Mouse (Mus musculus) limb, embryonic 11.5 days (tissue): ENCODE results near the gene Pole2. TPM values are rescaled to one million over a fixed set of nuclear protein-coding genes. Genes with fewer than 3 reads are reported as not detected.
A peak's percentile ranks its signal among the peaks of the same experiment; 100 is the strongest.

ENCODE experiments used
- ATAC-seq: fragments of 200-750 bp; cut with Nextera tagmentation; 2 replicates; pipeline ENCODE4 v1.8.0; 2017; ENCODE audit warnings: low read depth; ENCODE audit not compliant: insufficient number of reproducible peaks, low FRiP score, low TSS enrichment
- DNase-seq: peaks from one replicate; pipeline ENCODE4 v3.0.0-alpha.2; 2015; ENCODE audit warnings: low spot score
- H3K27ac ChIP-seq: fragments of 300-500 bp; sonication (generic); replicated peaks from 2 replicates; pipeline ENCODE4 v1.5.1; 2014; ENCODE audit warnings: low read depth, mild to moderate bottlenecking, low read length
- H3K27me3 ChIP-seq: fragments of 300-500 bp; sonication (generic); 2 replicates; pipeline ENCODE4 v1.6.1; 2014; ENCODE audit warnings: mild to moderate bottlenecking, low read length, mixed read lengths; ENCODE audit not compliant: control insufficient read depth, insufficient read depth
- H3K36me3 ChIP-seq: fragments of 300-500 bp; sonication (generic); 2 replicates; pipeline ENCODE4 v1.6.1; 2014; ENCODE audit warnings: mild to moderate bottlenecking, low read length, moderate library complexity, mixed read lengths; ENCODE audit not compliant: control insufficient read depth, insufficient read depth
- H3K4me1 ChIP-seq: fragments of 300-500 bp; sonication (generic); 2 replicates; pipeline ENCODE4 v1.6.1; 2014; ENCODE audit warnings: low read length, mixed read lengths; ENCODE audit not compliant: control insufficient read depth, insufficient read depth
- H3K4me2 ChIP-seq: fragments of 300-500 bp; sonication (generic); 2 replicates; pipeline ENCODE4 v1.6.1; 2014; ENCODE audit warnings: low read depth, mild to moderate bottlenecking, moderate library complexity; ENCODE audit not compliant: severe bottlenecking
- H3K4me3 ChIP-seq: fragments of 300-500 bp; sonication (generic); 2 replicates; pipeline ENCODE4 v1.5.1; 2014; ENCODE audit warnings: low read depth, low read length
- H3K9ac ChIP-seq: fragments of 300-500 bp; sonication (generic); 2 replicates; pipeline ENCODE4 v1.6.1; 2014; ENCODE audit warnings: mild to moderate bottlenecking, low read length
- H3K9me3 ChIP-seq: fragments of 300-500 bp; sonication (generic); 2 replicates; pipeline ENCODE4 v1.6.1; 2016; ENCODE audit warnings: low read length; ENCODE audit not compliant: control insufficient read depth
- WGBS: fragments of 180-500 bp; shearing (Covaris S2); extraction: QIAGEN DNeasy Blood & Tissue Kit; methylation state at CpG from one replicate; pipeline ENCODE4 v1.1.7; 2014; 5-methylcytosine and 5-hydroxymethylcytosine counted together
- polyA plus RNA-seq: library from polyadenylated mRNA; unstranded; fragments of >200 nt; fragmentation: Nextera tagmentation; extraction: Ambion mirVana; gene quantifications from 2 replicates; pipeline ENCODE4 v1.2.1, GENCODE M21; 2014

Gene Pole2
- polyA plus RNA-seq, 1 experiment from 2014 or later, result 32.7 TPM

DNA sequence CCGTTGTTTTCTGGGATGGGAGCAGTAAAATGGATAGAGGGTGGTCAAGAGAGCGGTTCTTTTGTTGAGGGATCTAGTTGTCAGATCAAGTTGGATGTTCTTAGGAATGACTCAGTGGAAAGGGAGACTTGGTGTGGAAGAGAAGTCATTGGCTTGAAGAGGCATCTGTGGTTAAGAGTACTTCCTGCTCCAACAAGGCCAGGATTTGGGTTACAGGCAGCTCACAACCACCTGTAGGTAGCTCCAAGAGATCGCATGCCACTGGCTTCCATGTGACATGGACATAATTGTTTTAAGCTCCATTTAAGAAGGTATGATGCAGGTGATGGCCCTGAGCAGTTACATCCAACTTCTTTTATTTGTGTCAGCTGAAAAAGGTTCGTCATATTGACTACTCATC, 21.8 kb upstream of the Pole2 start:
- no peaks in the 10 kb centered on the region for H3K36me3 ChIP-seq
- H3K4me1 ChIP-seq, result no peaks in the 10 kb centered on the region
- H3K9ac ChIP-seq, result no peak overlapping the region
- ATAC-seq (no peak), DNase-seq (no peak)
- no peaks in the 10 kb centered on the region for H3K27me3 ChIP-seq
- no peaks in the 10 kb centered on the region for H3K9me3 ChIP-seq
- H3K4me2 ChIP-seq, result no peak overlapping the region
- H3K4me3 ChIP-seq, result no peak overlapping the region
- H3K27ac ChIP-seq, result no peak overlapping the region
- WGBS, result 88% methylated on average over 4 of the region's 4 CpGs

DNA sequence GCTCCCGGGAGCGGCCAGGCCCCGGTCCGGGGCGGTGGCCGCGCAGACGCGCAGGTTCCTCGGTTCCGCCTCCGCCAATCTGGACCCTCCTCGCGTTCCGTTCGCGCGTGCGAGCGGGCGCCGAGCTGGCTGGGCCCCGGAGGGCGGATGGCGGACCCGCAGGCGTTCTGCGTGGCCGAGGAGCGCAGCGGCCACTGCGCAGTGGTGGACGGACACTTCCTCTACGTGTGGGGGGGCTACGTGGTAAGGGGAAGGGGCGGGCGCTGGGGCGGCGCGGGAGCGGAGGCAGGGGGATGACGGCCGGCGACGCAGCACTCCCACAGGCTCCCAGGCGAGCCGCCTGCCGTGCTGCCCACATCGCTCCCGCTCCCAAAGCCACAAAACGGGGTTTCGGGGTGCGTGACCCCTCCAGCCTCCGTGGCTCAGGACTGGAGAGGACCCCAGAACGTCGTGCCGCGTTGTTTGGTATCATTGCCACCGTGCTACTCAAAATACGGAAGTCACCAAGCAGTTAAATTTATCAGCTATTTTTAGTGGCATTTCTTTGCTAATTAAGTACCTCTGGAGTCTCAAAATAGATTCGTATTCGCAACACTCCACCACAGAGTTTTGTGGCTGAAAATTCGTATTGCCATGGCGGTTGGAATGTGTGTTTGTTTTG, 13.9 kb upstream of the Pole2 start:
- peak; percentile 87 for ATAC-seq
- under 1% methylated on average over 60 of the region's 64 CpGs for WGBS
- DNase-seq, result peak; percentile 80

DNA sequence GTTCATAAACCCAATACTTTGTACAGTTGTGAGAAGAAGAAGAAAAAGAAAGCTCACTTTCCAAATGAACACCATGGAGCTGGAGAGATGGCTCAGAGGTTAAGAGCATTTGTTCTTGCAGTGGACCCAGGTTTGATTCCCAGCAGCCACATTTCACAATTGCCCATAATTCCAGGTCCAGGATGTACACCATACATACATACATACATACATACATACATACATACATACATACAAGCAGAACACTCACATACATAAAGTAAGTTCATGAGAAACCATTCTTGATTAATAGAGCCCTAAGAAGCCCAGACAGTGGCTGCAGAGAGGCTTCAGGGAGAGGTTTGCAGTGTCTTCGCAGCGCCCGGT, 13.4 kb upstream of the Pole2 start:
- DNase-seq (peak; percentile 29), ATAC-seq (peak; percentile 19; the same call in 1 of the 2 replicates)
- peak overlapping the region; percentile 66 for H3K4me2 ChIP-seq
- peak overlapping the region; percentile 61; the same call in 1 of the 2 replicates for H3K27ac ChIP-seq
- H3K4me3 ChIP-seq, result peak overlapping the region; percentile 73
- no peaks in the 10 kb centered on the region for H3K36me3 ChIP-seq
- H3K9me3 ChIP-seq, result no peaks in the 10 kb centered on the region
- H3K27me3 ChIP-seq, result no peaks in the 10 kb centered on the region
- H3K9ac ChIP-seq, result peak overlapping the region; percentile 88
- no peaks in the 10 kb centered on the region for H3K4me1 ChIP-seq
- WGBS, result 0% methylated on average over 3 of the region's 3 CpGs

More for the DNA sequence above, 13.9 kb upstream of the Pole2 start:
- Histone ChIP-seq H3K9me3 (no peaks in the 10 kb centered on the region), H3K9ac (peak overlapping the region; percentile 88), H3K27me3 (no peaks in the 10 kb centered on the region), H3K36me3 (no peaks in the 10 kb centered on the region), H3K27ac (peak overlapping the region; percentile 61; the same call in 1 of the 2 replicates), H3K4me2 (peak overlapping the region; percentile 66), H3K4me3 (peak overlapping the region; percentile 73), H3K4me1 (no peaks in the 10 kb centered on the region)

DNA sequence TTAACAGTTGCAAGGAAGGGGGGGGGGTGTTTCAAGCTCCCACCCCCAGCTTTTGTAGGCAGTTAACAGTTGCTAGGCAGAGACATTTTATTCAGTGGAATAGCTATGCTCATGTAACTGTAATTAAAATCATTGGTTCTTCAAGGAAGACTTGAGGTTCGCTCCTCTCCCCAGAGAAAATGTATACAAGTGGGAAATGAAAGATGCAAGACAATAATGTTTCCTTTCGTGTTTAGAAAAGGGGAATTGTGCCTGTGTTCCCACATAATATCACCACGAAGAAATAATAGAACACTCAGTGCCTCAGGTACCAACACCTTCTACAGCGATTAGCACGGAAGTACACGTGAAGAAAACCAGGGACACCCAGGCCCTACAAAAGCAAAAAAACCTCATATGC, 12.9 kb upstream of the Pole2 start, which contains the start of gene Klhdc1:
TSS of gene Klhdc1 (plus strand) at position 301 of the 400 bp plus-strand sequence.
- DNase-seq (no peak), ATAC-seq (no peak)
- no peaks in the 10 kb centered on the region for H3K4me1 ChIP-seq
- H3K27me3 ChIP-seq, result no peaks in the 10 kb centered on the region
- H3K4me3 ChIP-seq, result peak within 1 kb of the TSS; percentile 73
- no peaks in the 10 kb centered on the region for H3K9me3 ChIP-seq
- H3K27ac ChIP-seq, result peak within 1 kb of the TSS; percentile 61; the same call in 1 of the 2 replicates
- 65% methylated on average over 6 of the region's 6 CpGs for WGBS
- peak within 1 kb of the TSS; percentile 66 for H3K4me2 ChIP-seq
- peak within 1 kb of the TSS; percentile 88 for H3K9ac ChIP-seq
- H3K36me3 ChIP-seq, result no peaks in the 10 kb centered on the region

DNA sequence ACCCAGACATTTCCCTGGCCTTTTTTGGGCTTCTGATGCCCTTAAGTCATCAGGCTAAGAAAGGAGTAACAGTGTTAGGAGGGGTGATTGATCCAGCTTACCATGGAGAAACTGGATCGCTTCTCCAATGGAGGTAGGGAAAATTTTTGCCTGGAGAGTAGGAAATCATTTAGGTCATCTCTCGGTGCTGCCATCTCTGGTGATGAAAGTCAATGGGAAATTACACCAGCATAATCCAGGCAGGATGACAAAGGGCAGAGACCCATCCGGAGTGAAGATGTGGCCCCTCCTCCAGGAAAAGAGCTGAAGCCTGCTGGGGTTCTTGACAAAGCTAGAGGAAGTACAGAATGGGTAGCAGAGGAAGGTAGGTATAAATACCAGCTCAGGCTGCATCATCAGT, 10.3 kb upstream of the Pole2 start:
- DNase-seq (no peak), ATAC-seq (no peak)
- no peak overlapping the region for H3K9ac ChIP-seq
- H3K27ac ChIP-seq, result no peak overlapping the region
- no peak overlapping the region for H3K4me3 ChIP-seq
- H3K4me2 ChIP-seq, result no peak overlapping the region
- H3K27me3 ChIP-seq, result no peaks in the 10 kb centered on the region
- no peaks in the 10 kb centered on the region for H3K4me1 ChIP-seq
- no peaks in the 10 kb centered on the region for H3K36me3 ChIP-seq
- H3K9me3 ChIP-seq, result no peaks in the 10 kb centered on the region
- 41% methylated on average over 3 of the region's 3 CpGs for WGBS

DNA sequence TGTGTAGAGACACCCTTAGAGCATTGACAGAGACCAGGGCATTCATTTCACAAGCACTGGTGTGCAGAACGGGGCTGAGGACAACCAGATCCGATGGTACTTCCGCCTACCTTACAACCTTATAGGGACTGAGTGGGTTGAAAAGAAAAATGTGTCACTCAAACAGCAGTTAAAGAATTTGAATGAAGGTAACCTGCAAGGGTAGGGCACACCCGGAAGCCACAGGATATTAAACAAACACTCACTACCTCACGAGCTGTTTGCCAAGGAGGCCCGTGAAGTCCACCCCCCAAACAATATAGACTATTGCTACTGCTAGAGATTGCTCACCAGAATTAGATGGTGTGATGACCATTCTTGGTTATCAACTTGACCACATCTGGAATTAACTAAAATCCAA, 7.8 kb upstream of the Pole2 start:
- Histone ChIP-seq H3K4me1 (no peaks in the 10 kb centered on the region), H3K4me2 (no peak overlapping the region), H3K27me3 (no peaks in the 10 kb centered on the region), H3K36me3 (no peaks in the 10 kb centered on the region), H3K4me3 (no peak overlapping the region), H3K9ac (no peak overlapping the region), H3K27ac (no peak overlapping the region), H3K9me3 (no peaks in the 10 kb centered on the region)
- DNase-seq, result no peak
- WGBS, result 86% methylated on average over 6 of the region's 6 CpGs
- ATAC-seq, result no peak

DNA sequence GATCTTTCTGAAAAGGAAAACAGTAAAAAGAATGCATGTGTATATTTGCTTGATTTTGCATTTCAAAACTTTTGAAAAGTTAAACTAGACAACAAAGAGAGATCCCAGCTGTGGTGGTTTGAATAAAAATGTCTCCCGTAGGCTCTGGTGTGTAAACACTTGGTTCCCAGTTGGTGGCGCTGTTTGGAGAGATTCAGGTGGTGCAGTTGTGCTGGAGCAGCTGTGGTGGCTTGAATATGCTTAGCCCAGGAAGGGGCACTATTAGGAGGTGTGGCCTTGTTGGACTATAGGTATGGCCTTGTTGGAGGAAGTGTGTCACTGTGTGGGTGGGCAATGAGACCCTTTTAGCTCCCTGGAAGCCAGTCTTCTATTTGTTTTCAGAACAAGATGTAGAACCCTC, 1.3 kb upstream of the Pole2 start:
- Histone ChIP-seq H3K9me3 (no peaks in the 10 kb centered on the region), H3K4me3 (no peak overlapping the region), H3K9ac (no peak overlapping the region), H3K36me3 (no peaks in the 10 kb centered on the region), H3K4me2 (no peak overlapping the region), H3K27ac (no peak overlapping the region), H3K4me1 (no peaks in the 10 kb centered on the region), H3K27me3 (no peaks in the 10 kb centered on the region)
- no peak for ATAC-seq
- DNase-seq, result no peak
- 61% methylated on average over 2 of the region's 2 CpGs for WGBS

DNA sequence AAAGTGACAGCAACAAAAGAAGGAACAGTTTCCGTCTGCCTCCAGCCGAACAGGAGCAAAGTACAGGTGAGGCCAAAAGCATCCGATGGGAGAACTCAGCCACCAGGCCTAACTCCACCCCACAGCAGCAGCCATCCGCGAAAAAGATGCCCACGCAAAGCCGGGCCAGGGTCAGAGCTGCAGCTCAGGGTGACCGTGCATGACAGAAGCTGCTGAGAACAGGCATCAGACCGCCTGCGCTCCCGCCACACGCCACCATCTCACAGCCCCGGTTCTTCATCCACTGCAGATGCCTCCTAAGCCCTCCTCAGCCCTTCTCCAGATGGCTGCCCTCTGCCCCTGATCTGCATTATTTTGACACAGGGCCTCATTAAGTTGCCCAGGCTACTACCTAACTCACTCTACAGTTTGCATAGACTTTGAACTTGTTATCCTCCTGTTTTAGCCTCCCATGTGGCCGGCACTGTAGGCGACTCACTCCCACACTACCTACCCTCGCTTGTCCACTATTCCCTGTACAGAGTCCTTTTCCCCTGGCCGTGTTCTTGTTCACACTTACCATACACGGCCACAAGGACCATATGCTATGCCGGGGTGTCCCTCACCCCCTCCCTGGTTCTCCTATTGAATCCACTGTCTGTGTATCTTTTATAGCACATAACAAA, 7.2 kb downstream of the Pole2 start:
- no peak for ATAC-seq
- Histone ChIP-seq H3K27ac (no peak overlapping the region), H3K36me3 (peaks cover 11% of the 10 kb centered on the region; the same call in 1 of the 2 replicates), H3K4me3 (no peak overlapping the region), H3K9ac (no peak overlapping the region), H3K4me1 (no peaks in the 10 kb centered on the region), H3K27me3 (no peaks in the 10 kb centered on the region), H3K9me3 (no peaks in the 10 kb centered on the region), H3K4me2 (no peak overlapping the region)
- DNase-seq, result no peak
- 92% methylated on average over 17 of the region's 19 CpGs for WGBS
